Mouse (Mus musculus) cerebellum, adult 18-20 months (tissue): ENCODE results near the gene Lingo3.
A peak's percentile ranks its signal among the peaks of the same experiment; 100 is the strongest.

Source experiments
- DNase-seq, 2 experiments: peaks; one replicate each; pipeline ENCODE4 v3.0.0; 2021

The Lingo3 gene

DNA sequence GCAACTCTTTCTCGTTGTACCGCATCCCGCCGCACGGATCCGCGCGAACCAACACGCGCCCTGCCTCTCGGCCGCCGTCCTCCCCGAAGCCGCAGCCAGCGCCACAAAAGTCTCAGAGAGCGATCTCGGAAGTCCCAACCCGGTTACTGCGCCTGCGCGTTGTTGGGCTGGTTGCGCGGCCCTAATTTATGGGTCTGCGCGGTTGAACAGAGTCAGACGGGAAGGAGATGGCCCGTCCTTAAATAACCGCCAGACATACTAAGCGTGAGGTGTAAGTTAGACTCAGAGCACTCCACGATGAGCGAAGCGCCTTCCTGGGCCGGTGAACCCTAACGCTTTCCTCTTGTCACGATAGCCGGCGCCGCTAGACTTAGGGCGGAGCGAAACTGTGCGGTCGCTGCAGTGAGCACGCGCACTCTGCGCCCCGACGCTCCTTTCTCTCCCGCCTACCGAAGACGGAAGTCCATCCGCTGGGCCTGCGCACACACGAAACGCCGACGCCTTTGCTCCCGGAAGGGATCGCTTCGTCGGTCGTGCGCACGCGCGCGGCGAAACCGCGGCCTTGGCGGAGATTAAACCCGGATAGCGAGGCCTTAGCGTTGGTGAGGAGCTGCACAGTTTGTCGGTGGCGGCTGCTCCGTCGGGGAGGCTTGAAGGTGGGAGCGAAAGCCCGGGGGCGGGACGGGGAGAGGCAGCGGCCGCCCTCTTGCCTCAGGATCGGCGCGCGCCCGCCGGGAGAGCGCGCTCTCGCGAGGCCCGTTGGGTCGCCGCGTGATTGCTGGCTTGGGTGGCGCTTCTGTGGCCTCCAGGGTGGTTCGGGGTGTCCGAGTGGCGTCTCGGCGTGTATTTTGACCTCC is 45.5 kb downstream of the Lingo3 start, which contains the start of the genes Sf3a2 and Plekhj1:
Sf3a2 (plus strand) TSS at position 49 of the 857 bp plus-strand sequence.
Plekhj1 (minus strand) TSS at position 477 of the 857 bp plus-strand sequence.
- DNase-seq, result peak; percentile 95 to 99

GRCm38 (mm10) chr10:80797186-80798149 is 46.4 kb downstream of the Lingo3 start:
- no peak for DNase-seq

DNA sequence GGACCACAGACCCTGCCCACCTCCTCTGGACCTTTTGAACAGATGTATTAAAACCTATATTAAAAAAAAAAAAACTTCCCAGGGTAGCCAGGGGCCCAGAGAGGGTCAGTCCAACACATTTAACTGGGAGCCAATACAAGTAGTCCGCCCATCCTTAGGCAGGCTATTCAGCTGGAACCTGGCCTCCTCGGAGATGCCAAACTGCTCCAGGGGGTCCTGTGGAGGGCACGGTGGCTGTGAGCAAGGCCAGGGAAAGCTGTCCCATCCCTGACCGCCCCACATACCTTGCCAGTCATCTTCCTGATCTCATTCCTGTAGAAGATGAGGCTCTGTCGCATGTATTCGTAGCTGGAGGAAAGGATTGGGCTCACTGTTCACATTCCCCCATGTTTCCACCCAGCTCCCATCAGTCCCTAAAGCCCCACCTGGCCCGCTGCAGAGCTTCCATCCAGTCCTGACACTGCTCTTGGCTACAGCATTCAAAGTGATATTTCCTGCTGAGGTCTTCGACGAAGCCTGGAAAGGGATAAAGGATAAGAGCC is 47.5 kb downstream of the Lingo3 start:
- no peak for DNase-seq

- DNase-seq, result no peak
These were observed 49.1 kb downstream of the Lingo3 start for GRCm38 (mm10) chr10:80794750-80795149.

DNA sequence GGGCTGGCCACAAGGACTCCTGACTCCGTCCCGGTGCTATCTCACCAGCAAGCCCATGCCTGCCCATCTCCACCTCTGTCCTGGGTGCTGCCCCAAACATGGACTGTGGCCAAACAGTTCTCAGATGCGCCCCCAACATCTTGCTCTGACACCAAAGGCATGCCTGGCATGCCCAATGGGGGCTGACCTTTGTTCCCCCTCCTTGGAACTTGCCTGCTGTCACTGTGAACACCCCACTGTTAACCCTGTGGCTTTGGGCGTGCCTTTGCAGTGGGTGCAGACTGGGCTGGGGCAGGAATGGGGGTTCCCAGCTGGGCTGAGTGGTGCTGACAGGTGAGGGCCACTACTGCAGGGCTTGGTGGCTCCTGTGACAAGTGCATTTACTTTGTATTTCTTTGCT is 50.0 kb downstream of the Lingo3 start:
- DNase-seq, result no peak

- DNase-seq, result peak; percentile 67 to 71
These were observed 50.6 kb downstream of the Lingo3 start for GRCm38 (mm10) chr10:80793033-80793784.

DNA sequence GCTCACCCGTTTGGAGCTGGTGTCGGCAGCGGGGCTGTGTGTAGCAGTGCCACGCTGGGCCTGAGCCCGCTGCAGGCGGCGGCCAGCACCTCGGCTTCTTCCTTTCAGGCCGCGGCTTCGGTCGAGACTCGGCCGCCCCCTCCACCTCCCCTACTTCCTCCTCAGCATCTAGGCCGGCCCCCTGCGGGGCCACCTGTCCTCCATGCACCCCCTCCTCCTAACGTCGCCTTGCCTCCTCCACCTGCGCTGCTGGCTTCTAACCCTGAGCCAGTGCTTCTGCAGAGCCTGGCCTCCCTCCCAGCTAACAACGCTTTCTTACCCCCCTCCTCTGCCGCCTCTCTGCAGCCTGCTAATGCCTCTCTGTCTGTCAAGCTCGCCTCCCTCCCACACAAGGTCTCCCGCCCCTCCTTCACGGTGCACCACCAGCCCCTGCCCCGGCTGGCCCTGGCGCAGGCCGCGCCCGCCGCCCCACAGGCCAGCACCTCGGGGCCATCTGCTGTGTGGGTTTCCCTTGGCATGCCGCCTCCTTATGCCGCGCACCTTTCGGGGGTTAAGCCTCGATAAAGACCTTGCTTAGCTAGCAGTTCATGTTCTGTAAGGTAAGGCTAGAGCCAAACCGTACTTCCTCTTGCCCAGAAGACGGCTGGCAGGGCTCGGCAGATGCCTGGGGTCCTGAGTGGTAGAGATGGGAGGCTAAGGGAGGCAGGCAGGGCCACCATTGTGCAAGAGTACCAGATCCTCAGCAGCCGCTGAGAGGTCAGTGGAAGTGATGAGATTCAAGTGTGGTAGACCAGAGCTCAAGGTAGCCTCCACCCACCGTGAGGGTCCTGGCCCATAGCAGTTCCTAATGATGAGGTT is 51.4 kb downstream of the Lingo3 start:
- peak; percentile 78 to 80 for DNase-seq

DNA sequence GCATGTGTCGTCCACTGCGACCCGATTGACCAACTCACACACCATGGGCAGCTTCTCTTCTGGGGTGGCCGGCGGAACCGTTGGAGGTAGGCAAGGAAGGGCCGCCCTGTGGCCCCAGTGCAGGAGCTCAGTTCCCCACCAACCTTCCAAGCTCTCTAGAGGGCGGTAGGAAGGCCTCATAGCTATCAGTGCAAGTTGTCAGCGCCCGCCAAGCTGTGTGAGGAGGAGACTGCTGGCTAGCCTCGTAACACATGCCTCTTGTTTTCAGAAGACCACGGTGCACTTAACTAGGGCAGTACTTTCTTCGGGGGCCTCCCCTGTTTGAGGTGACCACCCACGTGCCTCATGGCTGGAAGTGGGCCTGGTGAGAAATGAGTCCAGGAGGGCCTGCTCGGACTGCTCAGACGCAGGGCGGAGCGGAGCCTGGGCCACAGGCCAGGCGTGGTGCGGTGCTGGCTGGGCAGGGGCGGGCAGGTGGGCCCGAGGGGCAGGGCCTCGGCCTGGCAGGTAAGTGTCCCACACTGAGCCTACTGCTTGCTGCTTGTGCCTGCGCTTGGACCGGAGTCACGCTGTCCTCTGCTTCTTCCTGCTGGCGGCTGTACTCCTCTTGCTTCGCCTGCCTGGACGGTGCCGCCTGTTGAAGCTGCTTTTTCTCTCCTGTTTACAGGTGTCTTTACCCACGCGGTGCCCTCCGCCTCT is 52.2 kb downstream of the Lingo3 start:
- DNase-seq, result peak; percentile 48 to 58

- DNase-seq, result no peak
These were observed 53.0 kb downstream of the Lingo3 start for GRCm38 (mm10) chr10:80790761-80791404.

DNA sequence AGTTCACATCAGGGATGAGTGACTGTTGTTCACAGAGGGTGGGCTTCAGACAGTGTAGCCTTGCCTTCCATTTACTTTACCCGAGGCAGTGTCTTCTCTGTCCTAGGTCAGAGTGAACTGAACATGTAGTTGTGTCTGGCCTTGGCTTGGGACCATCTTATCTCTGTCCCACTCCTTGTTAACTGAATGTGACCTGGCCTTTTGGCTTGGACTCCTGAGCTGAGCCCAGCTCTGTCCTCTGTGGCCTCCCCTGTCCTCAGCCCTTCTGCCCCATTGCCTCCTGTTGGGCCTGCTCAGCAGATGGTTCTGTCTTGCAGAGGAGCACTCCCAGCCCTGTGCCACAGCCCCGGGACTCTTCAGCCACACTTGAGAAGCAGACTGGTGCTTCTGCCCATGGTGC is 56.3 kb downstream of the Lingo3 start:
- no peak for DNase-seq

DNA sequence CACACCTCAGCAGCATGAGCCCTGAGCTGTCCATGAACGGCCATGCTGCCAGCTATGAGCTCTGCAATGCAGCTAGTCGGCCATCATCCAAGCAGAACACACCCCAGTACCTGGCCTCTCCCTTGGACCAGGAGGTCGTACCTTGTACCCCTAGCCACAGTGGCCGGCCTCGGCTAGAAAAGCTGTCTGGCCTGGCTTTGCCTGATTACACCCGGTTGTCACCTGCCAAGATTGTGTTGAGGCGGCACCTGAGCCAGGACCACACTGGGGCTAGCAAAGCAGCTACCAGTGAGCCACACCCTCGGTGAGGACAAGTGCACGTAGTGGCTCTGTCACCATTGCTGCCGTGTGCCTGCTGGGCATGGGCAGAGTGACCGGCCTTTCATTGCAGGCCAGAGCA is 57.9 kb downstream of the Lingo3 start:
- no peak for DNase-seq

- peak in 1 of 2 experiments; percentile 5 for DNase-seq
These were observed 59.0 kb downstream of the Lingo3 start for GRCm38 (mm10) chr10:80784871-80785270.

DNA sequence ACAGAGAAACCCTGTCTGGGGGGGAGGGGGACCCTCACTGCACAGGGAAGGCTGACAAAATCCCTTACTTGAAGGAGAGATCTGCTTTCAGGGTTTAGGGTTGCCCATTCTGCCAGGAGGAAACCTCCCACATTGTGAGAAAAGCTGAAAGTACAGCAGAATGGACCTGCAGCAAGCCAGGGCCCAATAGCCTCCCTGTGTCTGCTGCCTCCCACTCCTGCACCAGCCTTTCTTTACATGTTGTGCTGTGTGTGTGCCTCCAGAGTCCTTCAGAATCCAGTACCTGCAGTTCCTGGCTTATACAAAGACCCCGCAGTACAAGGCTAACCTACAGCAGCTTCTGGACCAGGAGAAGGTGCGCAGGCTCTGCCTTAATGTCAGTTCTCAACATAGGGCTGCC is 59.5 kb downstream of the Lingo3 start:
- DNase-seq, result no peak
